Mouse (Mus musculus): ENCODE measurements around the gene Ly6g6e. TPM values are rescaled to one million over a fixed set of nuclear protein-coding genes. Genes with fewer than 3 reads are reported as not detected.
"Not testable (repeated sequence)": the region's sequence is repeated elsewhere in the genome, so short reads cannot be mapped to it uniquely, and the experiment has no call there.

The Ly6g6e gene
- total RNA-seq, 2 experiments from 2014 or later = 3.8 to 3.9 TPM

DNA sequence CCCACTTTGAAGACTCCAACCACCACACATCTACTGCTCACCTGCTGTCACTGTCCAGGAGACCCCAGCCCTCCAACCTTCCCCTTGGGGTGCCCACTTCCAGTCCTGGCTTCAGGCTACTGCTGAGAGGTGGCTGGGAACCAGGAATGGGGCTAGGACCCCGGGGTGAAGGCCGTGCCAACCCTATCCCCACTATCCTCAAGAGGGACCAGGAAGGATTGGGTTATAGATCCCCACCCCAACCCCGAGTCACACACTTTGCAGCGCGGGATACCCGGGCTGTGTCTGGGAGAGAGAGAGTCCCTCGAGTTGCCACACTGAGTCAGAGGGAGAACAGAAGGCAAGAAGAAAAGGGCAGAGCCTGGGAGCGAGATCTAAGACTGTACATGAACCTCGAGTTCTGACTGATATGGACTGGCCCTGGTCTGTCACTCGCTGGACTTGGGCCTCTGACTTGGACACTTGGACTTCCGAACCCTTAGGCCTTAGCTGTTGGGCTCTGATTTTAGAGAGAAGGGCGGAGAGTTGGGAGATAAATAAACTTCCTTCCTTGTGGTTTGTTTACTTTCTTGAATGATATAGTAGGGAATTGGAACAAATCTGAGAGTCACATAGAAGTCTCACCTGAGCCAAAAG, 47.7 kb downstream of the Ly6g6e start:
- intact Hi-C loops (cut with DNase I) = loop anchor here (5.0 kb wide), 2 partner anchors 102 to 113 kb away; partner anchors contain the start of gene Nfkbil1
- DNase-seq (ENCODE audit: low spot score in 2 of 2) = not testable (repeated sequence)

DNA sequence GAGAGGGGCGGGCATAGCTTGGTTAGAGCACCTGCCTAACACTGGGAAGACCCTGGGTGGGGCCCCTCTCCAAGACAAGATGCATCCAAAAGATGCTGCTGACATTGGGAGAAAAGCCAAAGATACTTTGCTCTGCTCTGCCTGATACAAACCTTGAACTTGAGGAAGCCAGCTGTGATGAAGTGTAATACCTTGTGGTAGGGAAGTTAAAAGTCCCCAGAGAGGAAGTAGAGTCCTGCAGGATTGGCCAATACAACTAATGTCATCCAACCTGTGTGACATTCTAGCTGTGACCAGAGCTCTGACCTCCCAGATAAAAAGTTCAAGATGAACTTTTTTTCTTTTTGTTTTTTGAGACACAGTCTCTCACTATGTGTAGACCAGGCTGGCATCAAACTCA, 48.4 kb downstream of the Ly6g6e start:
- intact Hi-C loops (cut with DNase I) = no loop called here

DNA sequence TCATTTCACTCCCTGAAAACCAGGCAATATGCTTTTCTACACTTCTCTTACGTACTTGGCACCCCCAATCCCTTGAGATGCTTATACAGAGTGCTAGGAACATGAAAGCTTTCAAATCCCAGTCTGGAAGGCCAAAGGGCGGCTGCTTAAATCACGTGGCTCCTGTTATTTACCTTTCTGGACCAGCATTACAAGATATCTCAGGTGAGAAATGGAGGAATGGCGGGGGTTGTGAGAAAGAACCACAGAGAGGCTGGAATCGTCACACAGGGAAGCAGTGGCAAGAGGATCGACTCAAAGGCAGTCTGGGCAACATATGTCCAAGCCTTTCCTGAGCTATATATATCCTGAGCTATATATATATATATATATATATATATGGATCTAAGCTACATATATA, 48.9 kb downstream of the Ly6g6e start:
- no peak for DNase-seq (ENCODE audit: low spot score in 2 of 2)
- intact Hi-C loops (cut with DNase I) = no loop called here

More for the DNA sequence above, 48.4 kb downstream of the Ly6g6e start:
- DNase-seq (ENCODE audit: low spot score in 2 of 2) = no peak

DNA sequence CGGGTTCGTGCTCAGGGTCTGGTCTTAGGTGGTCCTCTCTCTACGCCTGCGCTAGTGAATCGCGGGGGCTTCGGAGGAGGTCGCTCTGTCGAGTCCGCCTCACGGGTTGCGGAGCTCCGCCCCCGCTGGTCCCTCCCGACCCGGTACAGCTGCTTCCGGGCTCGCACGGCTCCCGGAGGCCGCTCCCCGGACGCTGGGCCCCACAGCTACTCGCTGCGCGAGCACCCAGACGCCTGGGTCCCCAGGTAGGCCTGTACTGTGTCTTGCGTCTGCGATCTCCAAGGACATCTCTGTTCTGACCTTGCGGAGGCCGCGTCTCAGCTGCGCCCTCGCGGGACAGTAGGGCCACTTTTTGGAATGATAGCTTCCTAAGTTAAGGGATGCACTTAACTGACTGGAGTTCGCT, 49.5 kb downstream of the Ly6g6e start, which contains the start of gene D17H6S53E:
Gene D17H6S53E, plus strand, starts transcription at position 168 of the 406 bp plus-strand sequence.
- intact Hi-C loops (cut with DNase I) = no loop called here
- DNase-seq (ENCODE audit: low spot score in 2 of 2) = peak; percentile 69 to 78

DNA sequence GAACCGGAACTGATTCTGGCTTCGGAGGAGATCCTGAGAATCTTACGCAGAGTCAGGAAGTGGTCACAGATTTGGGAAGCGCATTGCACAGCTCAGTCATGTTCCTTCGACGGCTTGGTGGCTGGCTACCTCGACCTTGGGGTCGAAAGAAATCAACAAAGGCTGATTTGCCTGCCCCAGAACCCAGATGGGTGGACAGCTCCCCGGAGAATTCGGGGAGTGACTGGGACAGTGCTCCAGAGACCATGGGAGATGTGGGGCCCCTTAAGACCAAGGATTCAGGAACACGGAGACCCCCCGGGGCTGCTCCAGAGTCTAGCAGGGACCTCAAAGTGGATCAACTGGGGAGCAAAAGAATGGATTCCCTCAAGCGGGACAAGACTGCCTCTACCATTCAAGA, 50.3 kb downstream of the Ly6g6e start:
- DNase-seq (ENCODE audit: low spot score in 2 of 2) = no peak
- intact Hi-C loops (cut with DNase I) = no loop called here

Other genes starting within 250 kb of the Ly6g6e start
- 10 to 100 TPM; 50.2 to 58.6 TPM for gene Stk19, start 240.0 kb upstream of the Ly6g6e start, total RNA-seq (2021)
- gene Dxo, start 239.9 kb upstream of the Ly6g6e start, total RNA-seq (2021) = 10 to 100 TPM; 39.4 to 45.4 TPM
- 10 to 100 TPM; 58.5 to 72.2 TPM for gene Skiv2l, start 226.7 kb upstream of the Ly6g6e start, total RNA-seq (2021)
- gene Nelfe, start 226.5 kb upstream of the Ly6g6e start, total RNA-seq (2021) = 10 to 100 TPM; 35.5 to 36.6 TPM
- gene Cfb, start 214.4 kb upstream of the Ly6g6e start, total RNA-seq (2021) = under 1 TPM in 1 of 2 experiments, not detected in 1; 0.63 TPM
- 1 to 10 TPM; 6.5 to 8.6 TPM for gene Zbtb12, start 197.4 kb upstream of the Ly6g6e start, total RNA-seq (2021)
- not detected for gene Gm20547, start 194.9 kb upstream of the Ly6g6e start, total RNA-seq (2021)
- gene C2, start 178.6 kb upstream of the Ly6g6e start, total RNA-seq (2021) = 1 to 10 TPM; 2.4 to 2.5 TPM
- gene Ehmt2, start 178.4 kb upstream of the Ly6g6e start, total RNA-seq (2021) = 100 to 1,000 TPM; 162 to 194 TPM
- under 1 TPM; 0.23 to 0.69 TPM for gene Slc44a4, start 162.4 kb upstream of the Ly6g6e start, total RNA-seq (2021)
- 10 to 100 TPM; 43.8 to 47.2 TPM for gene Neu1, start 145.6 kb upstream of the Ly6g6e start, total RNA-seq (2021)
- 10 to 100 TPM; 12.9 to 23.4 TPM for gene Hspa1b, start 117.7 kb upstream of the Ly6g6e start, total RNA-seq (2021)
- gene Gm20481, start 107.0 kb upstream of the Ly6g6e start, total RNA-seq (2021) = not detected
- 10 to 100 TPM; 11.9 to 13.7 TPM for gene Hspa1a, start 104.7 kb upstream of the Ly6g6e start, total RNA-seq (2021)
- gene Hspa1l, start 104.2 kb upstream of the Ly6g6e start, total RNA-seq (2021) = under 1 TPM in 1 of 2 experiments, not detected in 1; 0.32 TPM
- 10 to 100 TPM; 19.4 to 19.8 TPM for gene Lsm2, start 95.0 kb upstream of the Ly6g6e start, total RNA-seq (2021)
- 10 to 100 TPM; 38.2 to 47.2 TPM for gene Vars, start 75.9 kb upstream of the Ly6g6e start, total RNA-seq (2021)
- under 1 TPM; 0.48 to 0.57 TPM for gene Vwa7, start 60.3 kb upstream of the Ly6g6e start, total RNA-seq (2021)
- gene Sapcd1, start 48.9 kb upstream of the Ly6g6e start, total RNA-seq (2021) = under 1 TPM in 1 of 2 experiments, not detected in 1; 0.79 TPM
- gene Msh5, start 30.2 kb upstream of the Ly6g6e start, total RNA-seq (2021) = under 1 TPM in 1 of 2 experiments, not detected in 1; 0.66 TPM
- 1 to 10 TPM; 8.4 to 8.5 TPM for gene Clic1, start 26.9 kb upstream of the Ly6g6e start, total RNA-seq (2021)
- 10 to 100 TPM; 13.9 to 14.0 TPM for gene Ddah2, start 17.9 kb upstream of the Ly6g6e start, total RNA-seq (2021)
- gene Ly6g6c, start 11.5 kb upstream of the Ly6g6e start, total RNA-seq (2021) = not detected
- gene Mpig6b, start 10.7 kb upstream of the Ly6g6e start, total RNA-seq (2021) = not detected
- 1 to 10 TPM in 1 of 2 experiments, under 1 TPM in 1; 0.63 to 1.5 TPM for gene Ly6g6d, start 1.2 kb downstream of the Ly6g6e start, total RNA-seq (2021)
- not detected for gene Ly6g6f, start 8.7 kb downstream of the Ly6g6e start, total RNA-seq (2021)
- gene Abhd16a, start 12.4 kb downstream of the Ly6g6e start, total RNA-seq (2021) = 100 to 1,000 TPM; 115 to 117 TPM
- not detected for gene Ly6g5c, start 31.4 kb downstream of the Ly6g6e start, total RNA-seq (2021)
- gene Ly6g5b, start 38.5 kb downstream of the Ly6g6e start, total RNA-seq (2021) = under 1 TPM in 1 of 2 experiments, not detected in 1; 0.45 TPM
- gene Gpank1, start 44.6 kb downstream of the Ly6g6e start, total RNA-seq (2021) = 10 to 100 TPM; 15.5 to 19.0 TPM
- gene Csnk2b, start 45.2 kb downstream of the Ly6g6e start, total RNA-seq (2021) = 100 to 1,000 TPM; 174 to 177 TPM
- 10 to 100 TPM; 26.7 to 31.0 TPM for gene D17H6S53E, start 49.5 kb downstream of the Ly6g6e start, total RNA-seq (2021)
- not detected for gene Apom, start 55.1 kb downstream of the Ly6g6e start, total RNA-seq (2021)
- gene Bag6, start 58.3 kb downstream of the Ly6g6e start, total RNA-seq (2021) = 100 to 1,000 TPM; 302 to 324 TPM
- 100 to 1,000 TPM; 261 to 307 TPM for gene Prrc2a, start 88.0 kb downstream of the Ly6g6e start, total RNA-seq (2021)
- 10 to 100 TPM in 1 of 2 experiments, 1 to 10 TPM in 1; 9.1 to 13.0 TPM for gene Aif1, start 99.2 kb downstream of the Ly6g6e start, total RNA-seq (2021)
- 1 to 10 TPM; 8.6 to 9.9 TPM for gene Lst1, start 111.5 kb downstream of the Ly6g6e start, total RNA-seq (2021)
- 1 to 10 TPM; 1.1 to 1.3 TPM for gene Ltb, start 117.5 kb downstream of the Ly6g6e start, total RNA-seq (2021)
- gene Tnf, start 125.1 kb downstream of the Ly6g6e start, total RNA-seq (2021) = under 1 TPM in 1 of 2 experiments, not detected in 1; 0.25 TPM
- 1 to 10 TPM in 1 of 2 experiments, under 1 TPM in 1; 0.44 to 1.1 TPM for gene Lta, start 128.4 kb downstream of the Ly6g6e start, total RNA-seq (2021)
- gene Gm16181, start 143.9 kb downstream of the Ly6g6e start, total RNA-seq (2021) = not detected
- gene Atp6v1g2, start 156.8 kb downstream of the Ly6g6e start, total RNA-seq (2021) = 100 to 1,000 TPM; 514 to 593 TPM
- gene Nfkbil1, start 158.9 kb downstream of the Ly6g6e start, total RNA-seq (2021) = 10 to 100 TPM; 15.5 to 16.6 TPM
- gene Ddx39b, start 164.8 kb downstream of the Ly6g6e start, total RNA-seq (2021) = 100 to 1,000 TPM; 189 to 214 TPM
- gene H2-D1, start 185.8 kb downstream of the Ly6g6e start, total RNA-seq (2021) = 10 to 100 TPM; 19.6 to 23.3 TPM
- gene H2-Q1, start 243.5 kb downstream of the Ly6g6e start, total RNA-seq (2021) = under 1 TPM; 0.39 to 0.74 TPM